Mouse (Mus musculus): ENCODE measurements around the gene Plpp3.

- TF ChIP-seq POLR2A (IDR thresholded peaks at IDR 0.05; ENCODE audit: extremely low read depth, insufficient read depth, low read length) = no peak
- TF ChIP-seq CTCF (IDR thresholded peaks at IDR 0.05; ENCODE audit: extremely low read depth, insufficient read depth, low read length) = no peak
These were observed 119.1 kb downstream of the Plpp3 start for GRCm38 (mm10) chr4:105276062-105276795.
